Mouse (Mus musculus): ENCODE data around the gene Cmss1. TPM values are rescaled to one million over a fixed set of nuclear protein-coding genes. Genes with fewer than 3 reads are reported as not detected.

The Cmss1 gene
- polyA plus RNA-seq, 2 experiments: 10.9 to 45.3 TPM

DNA sequence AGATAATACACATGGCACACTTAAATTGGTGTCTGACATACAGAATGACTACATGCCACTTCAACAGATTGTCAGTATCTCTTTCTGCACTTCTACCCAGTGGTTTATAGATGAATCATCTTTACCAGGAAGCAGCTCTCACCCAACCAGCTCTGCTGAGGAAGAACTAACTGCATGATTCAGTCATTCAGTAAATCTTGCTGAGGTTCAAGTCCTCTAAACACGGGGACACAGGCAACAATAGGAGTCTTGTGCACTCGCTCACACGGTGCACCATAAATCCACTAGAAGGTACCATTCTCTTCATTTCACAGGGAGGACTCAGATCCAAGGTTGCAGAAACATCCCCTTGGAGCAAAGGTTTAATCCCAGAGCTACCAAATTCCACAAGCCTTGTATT is 105.8 kb downstream of the Cmss1 start:
- H3K4me1 ChIP-seq (ENCODE audit: control insufficient read depth, insufficient read depth, low read length): no peaks in the 10 kb centered on the region; the same call in 1 of the 2 replicates
- H3K27me3 ChIP-seq (ENCODE audit: control insufficient read depth, insufficient read depth, low read length): no peaks in the 10 kb centered on the region
- no peak overlapping the region for H3K9ac ChIP-seq (ENCODE audit: low read depth, low read length, severe bottlenecking)
- no peak overlapping the region for H3K4me2 ChIP-seq (replicated peaks; ENCODE audit: low read depth, low read length, severe bottlenecking)
- H3K36me3 ChIP-seq (ENCODE audit: control insufficient read depth, insufficient read depth, low read length): no peaks in the 10 kb centered on the region
- TF ChIP-seq POLR2A (IDR thresholded peaks at IDR 0.05; ENCODE audit: borderline replicate concordance, extremely low read depth, insufficient read depth, insufficient read length): no peak
- ATAC-seq (ENCODE audit: low FRiP score, low read depth) (no peak), DNase-seq (ENCODE audit: low spot score) (no peak)
- H3K4me3 ChIP-seq (replicated peaks; ENCODE audit: low read length): no peak overlapping the region
- H3K9me3 ChIP-seq (ENCODE audit: control insufficient read depth, low read length): no peaks in the 10 kb centered on the region
- H3K27ac ChIP-seq (replicated peaks; ENCODE audit: low read depth, low read length): no peak overlapping the region
- WGBS: 49% methylated on average over 3 of the region's 3 CpGs

GRCm38 (mm10) chr16:57496437-57497173 is 110.1 kb downstream of the Cmss1 start:
- Histone ChIP-seq H3K36me3 (ENCODE audit: control insufficient read depth, insufficient read depth, low read length) (no peaks in the 10 kb centered on the region), H3K9me3 (ENCODE audit: control insufficient read depth, low read length) (no peaks in the 10 kb centered on the region), H3K4me1 (ENCODE audit: control insufficient read depth, insufficient read depth, low read length) (no peaks in the 10 kb centered on the region; the same call in 1 of the 2 replicates), H3K27ac (replicated peaks; ENCODE audit: low read depth, low read length) (no peak overlapping the region), H3K4me3 (replicated peaks; ENCODE audit: low read length) (no peak overlapping the region), H3K4me2 (replicated peaks; ENCODE audit: low read depth, low read length, severe bottlenecking) (no peak overlapping the region), H3K9ac (ENCODE audit: low read depth, low read length, severe bottlenecking) (no peak overlapping the region), H3K27me3 (ENCODE audit: control insufficient read depth, insufficient read depth, low read length) (no peaks in the 10 kb centered on the region)
- TF ChIP-seq POLR2A (IDR thresholded peaks at IDR 0.05; ENCODE audit: borderline replicate concordance, extremely low read depth, insufficient read depth, insufficient read length): no peak
- 85% methylated on average over 10 of the region's 10 CpGs for WGBS
- DNase-seq (ENCODE audit: low spot score): no peak
- ATAC-seq (ENCODE audit: low FRiP score, low read depth): no peak

GRCm38 (mm10) chr16:57495476-57496203 is 111.0 kb downstream of the Cmss1 start:
- Histone ChIP-seq H3K4me1 (ENCODE audit: control insufficient read depth, insufficient read depth, low read length) (no peaks in the 10 kb centered on the region; the same call in 1 of the 2 replicates), H3K27me3 (ENCODE audit: control insufficient read depth, insufficient read depth, low read length) (no peaks in the 10 kb centered on the region), H3K27ac (replicated peaks; ENCODE audit: low read depth, low read length) (no peak overlapping the region), H3K4me2 (replicated peaks; ENCODE audit: low read depth, low read length, severe bottlenecking) (no peak overlapping the region), H3K4me3 (replicated peaks; ENCODE audit: low read length) (no peak overlapping the region), H3K36me3 (ENCODE audit: control insufficient read depth, insufficient read depth, low read length) (no peaks in the 10 kb centered on the region), H3K9me3 (ENCODE audit: control insufficient read depth, low read length) (no peaks in the 10 kb centered on the region), H3K9ac (ENCODE audit: low read depth, low read length, severe bottlenecking) (no peak overlapping the region)
- 78% methylated on average over 10 of the region's 10 CpGs for WGBS
- TF ChIP-seq POLR2A (IDR thresholded peaks at IDR 0.05; ENCODE audit: borderline replicate concordance, extremely low read depth, insufficient read depth, insufficient read length): no peak
- ATAC-seq (ENCODE audit: low FRiP score, low read depth): no peak
- no peak for DNase-seq (ENCODE audit: low spot score)

GRCm38 (mm10) chr16:57491853-57492252 is 114.8 kb downstream of the Cmss1 start:
- H3K4me1 ChIP-seq (ENCODE audit: control insufficient read depth, insufficient read depth, low read length): peaks cover under 1% of the 10 kb centered on the region; the same call in 1 of the 2 replicates
- no peaks in the 10 kb centered on the region for H3K9me3 ChIP-seq (ENCODE audit: control insufficient read depth, low read length)
- no peaks in the 10 kb centered on the region for H3K27me3 ChIP-seq (ENCODE audit: control insufficient read depth, insufficient read depth, low read length)
- no peaks in the 10 kb centered on the region for H3K36me3 ChIP-seq (ENCODE audit: control insufficient read depth, insufficient read depth, low read length)
- H3K4me3 ChIP-seq (replicated peaks; ENCODE audit: low read length): no peak overlapping the region
- no peak for TF ChIP-seq POLR2A (IDR thresholded peaks at IDR 0.05; ENCODE audit: borderline replicate concordance, extremely low read depth, insufficient read depth, insufficient read length)
- no peak overlapping the region for H3K9ac ChIP-seq (ENCODE audit: low read depth, low read length, severe bottlenecking)
- ATAC-seq (ENCODE audit: low FRiP score, low read depth): no peak
- H3K27ac ChIP-seq (replicated peaks; ENCODE audit: low read depth, low read length): no peak overlapping the region
- H3K4me2 ChIP-seq (replicated peaks; ENCODE audit: low read depth, low read length, severe bottlenecking): no peak overlapping the region
- no peak for DNase-seq (ENCODE audit: low spot score)
- WGBS: 88% methylated on average over 4 of the region's 4 CpGs

DNA sequence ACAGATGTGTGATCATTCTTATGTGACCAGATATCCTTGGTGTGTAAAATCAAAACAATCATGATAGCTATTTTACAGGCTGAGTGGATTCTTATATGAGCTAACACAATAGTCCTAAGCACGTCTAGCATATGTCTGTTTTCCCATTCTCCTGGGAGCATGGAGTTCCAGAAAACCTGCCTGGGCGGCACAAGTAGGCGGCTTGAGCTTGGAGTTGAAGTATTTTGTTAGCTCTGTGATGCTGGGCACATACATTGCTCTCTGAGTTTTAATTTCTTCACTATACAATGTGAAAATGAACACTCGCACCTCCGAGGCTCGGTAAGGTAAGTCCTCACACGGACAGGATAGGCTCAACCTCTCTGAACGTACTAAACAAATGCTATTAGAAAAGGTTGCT is 116.0 kb downstream of the Cmss1 start:
- H3K4me3 ChIP-seq (replicated peaks; ENCODE audit: low read length): no peak overlapping the region
- no peak overlapping the region for H3K9ac ChIP-seq (ENCODE audit: low read depth, low read length, severe bottlenecking)
- no peaks in the 10 kb centered on the region for H3K36me3 ChIP-seq (ENCODE audit: control insufficient read depth, insufficient read depth, low read length)
- no peak overlapping the region for H3K27ac ChIP-seq (replicated peaks; ENCODE audit: low read depth, low read length)
- no peak for DNase-seq (ENCODE audit: low spot score)
- H3K4me2 ChIP-seq (replicated peaks; ENCODE audit: low read depth, low read length, severe bottlenecking): no peak overlapping the region
- peaks cover 6% of the 10 kb centered on the region; the same call in 1 of the 2 replicates for H3K4me1 ChIP-seq (ENCODE audit: control insufficient read depth, insufficient read depth, low read length)
- 83% methylated on average over 8 of the region's 8 CpGs for WGBS
- no peak for ATAC-seq (ENCODE audit: low FRiP score, low read depth)
- no peaks in the 10 kb centered on the region for H3K9me3 ChIP-seq (ENCODE audit: control insufficient read depth, low read length)
- H3K27me3 ChIP-seq (ENCODE audit: control insufficient read depth, insufficient read depth, low read length): no peaks in the 10 kb centered on the region
- TF ChIP-seq POLR2A (IDR thresholded peaks at IDR 0.05; ENCODE audit: borderline replicate concordance, extremely low read depth, insufficient read depth, insufficient read length): no peak

Measured in limb, embryonic 14.5 days (tissue).